Mouse (Mus musculus) lung, embryonic 15.5 days (tissue): ENCODE data around the gene Akap9. TPM values are rescaled to one million over a fixed set of nuclear protein-coding genes. Genes with fewer than 3 reads are reported as not detected.
"Not testable (repeated sequence)": the region's sequence is repeated elsewhere in the genome, so short reads cannot be mapped to it uniquely, and the experiment has no call there.

Experiments used
- ATAC-seq: fragments of 200-750 bp; cut with Nextera tagmentation; 2 replicates; pipeline ENCODE4 v1.8.0; 2017; ENCODE audit warnings: moderate number of reproducible peaks, borderline replicate concordance; ENCODE audit not compliant: low FRiP score, low TSS enrichment; ENCODE audit errors: extremely low read depth
- H3K27ac ChIP-seq: fragments of 300-500 bp; sonication (generic); 2 replicates; pipeline ENCODE4 v1.5.1; 2015; ENCODE audit warnings: moderate library complexity, mild to moderate bottlenecking, inconsistent platforms
- H3K27me3 ChIP-seq: fragments of 300-500 bp; sonication (generic); 2 replicates; pipeline ENCODE4 v1.6.1; 2015; ENCODE audit warnings: inconsistent platforms
- H3K36me3 ChIP-seq: fragments of 300-500 bp; sonication (generic); 2 replicates; pipeline ENCODE4 v1.6.1; 2015; ENCODE audit warnings: inconsistent platforms
- H3K4me1 ChIP-seq: fragments of 300-500 bp; sonication (generic); 2 replicates; pipeline ENCODE4 v1.6.1; 2015; ENCODE audit warnings: inconsistent platforms
- H3K4me2 ChIP-seq: fragments of 300-500 bp; sonication (generic); 2 replicates; pipeline ENCODE4 v1.6.1; 2015; ENCODE audit warnings: inconsistent platforms, mild to moderate bottlenecking, moderate library complexity
- H3K4me3 ChIP-seq: fragments of 300-500 bp; sonication (generic); 2 replicates; pipeline ENCODE4 v1.5.1; 2015; ENCODE audit warnings: mild to moderate bottlenecking, inconsistent platforms
- H3K9ac ChIP-seq: fragments of 300-500 bp; sonication (generic); 2 replicates; pipeline ENCODE4 v1.6.1; 2015; ENCODE audit warnings: inconsistent platforms
- H3K9me3 ChIP-seq: fragments of 300-500 bp; sonication (generic); 2 replicates; pipeline ENCODE4 v1.6.1; 2016; ENCODE audit warnings: inconsistent platforms
- WGBS: fragments of 180-500 bp; shearing (Covaris S2); methylation state at CpG from one replicate; pipeline ENCODE4 v1.1.7; 2015; 5-methylcytosine and 5-hydroxymethylcytosine counted together
- polyA plus RNA-seq: library from polyadenylated mRNA; unstranded; fragments of >200 nt; fragmentation: Nextera tagmentation; extraction: Ambion mirVana; gene quantifications from 2 replicates; pipeline ENCODE4 v1.2.1, GENCODE M21; 2015

Gene Akap9
- polyA plus RNA-seq, 1 experiment from 2014 or later: 102 TPM

DNA sequence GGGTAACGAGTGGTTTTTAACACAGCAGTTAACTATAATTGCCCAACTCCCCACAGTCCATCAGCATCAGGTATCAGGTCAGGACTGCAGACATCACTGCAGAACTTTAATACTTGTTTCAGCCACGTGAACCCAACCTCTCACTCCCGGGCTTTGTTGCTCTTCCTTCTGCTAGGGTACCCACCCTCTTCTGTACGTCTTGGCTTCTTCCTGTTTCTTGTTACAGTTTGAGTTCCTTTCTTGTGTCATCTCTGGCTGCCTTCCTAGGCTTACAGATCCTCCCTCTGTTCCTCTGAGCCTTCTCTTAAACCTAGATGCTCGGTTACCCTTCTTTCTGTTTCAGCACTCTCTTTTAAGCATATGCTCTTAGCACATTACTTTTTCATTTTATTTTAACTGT is 45.9 kb downstream of the Akap9 start:
- no peak overlapping the region for H3K4me3 ChIP-seq
- no peak overlapping the region for H3K4me2 ChIP-seq
- H3K36me3 ChIP-seq: peaks cover 40% of the 10 kb centered on the region
- H3K27ac ChIP-seq: no peak overlapping the region
- ATAC-seq: no peak
- H3K4me1 ChIP-seq: no peaks in the 10 kb centered on the region
- no peaks in the 10 kb centered on the region for H3K9me3 ChIP-seq
- H3K9ac ChIP-seq: no peak overlapping the region
- no peaks in the 10 kb centered on the region for H3K27me3 ChIP-seq
- 77% methylated on average over 5 of the region's 5 CpGs for WGBS

- Histone ChIP-seq H3K9me3 (no peaks in the 10 kb centered on the region), H3K4me3 (no peak overlapping the region), H3K4me2 (no peak overlapping the region), H3K9ac (no peak overlapping the region), H3K4me1 (no peaks in the 10 kb centered on the region), H3K27me3 (no peaks in the 10 kb centered on the region), H3K27ac (no peak overlapping the region), H3K36me3 (peaks cover 38% of the 10 kb centered on the region)
- 79% methylated on average over 6 of the region's 6 CpGs for WGBS
- ATAC-seq: no peak
Observed at GRCm38 (mm10) chr5:3974896-3975295, 47.0 kb downstream of the Akap9 start.

- Histone ChIP-seq H3K27ac (no peak overlapping the region), H3K4me1 (no peaks in the 10 kb centered on the region), H3K27me3 (no peaks in the 10 kb centered on the region), H3K9me3 (no peaks in the 10 kb centered on the region), H3K36me3 (peaks cover 35% of the 10 kb centered on the region), H3K4me3 (no peak overlapping the region), H3K9ac (no peak overlapping the region), H3K4me2 (no peak overlapping the region)
- ATAC-seq: no peak
- WGBS: 88% methylated on average over 8 of the region's 8 CpGs
Observed at GRCm38 (mm10) chr5:3976111-3976510, 48.3 kb downstream of the Akap9 start.

DNA sequence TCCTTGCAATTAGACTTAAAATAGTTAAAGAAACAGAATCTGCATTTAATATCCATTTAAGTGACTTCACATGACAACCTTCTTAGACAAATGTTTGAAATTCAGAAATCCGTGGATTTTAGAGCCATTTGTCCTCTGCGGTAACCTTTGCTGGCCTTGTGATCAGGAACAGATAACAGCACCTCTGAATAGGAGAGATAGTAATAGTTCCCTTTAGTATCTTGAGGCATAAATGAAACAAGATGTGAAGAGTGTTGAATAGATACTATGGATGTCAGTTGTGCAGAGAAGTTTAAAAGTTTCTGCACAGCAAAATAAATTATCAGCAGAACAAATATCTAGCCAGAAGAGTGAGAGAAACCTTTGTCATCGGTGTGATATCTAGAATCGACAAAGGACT is 50.0 kb downstream of the Akap9 start:
- WGBS: 89% methylated on average over 4 of the region's 4 CpGs

GRCm38 (mm10) chr5:3989608-3990007 is 61.8 kb downstream of the Akap9 start:
- H3K36me3 ChIP-seq: peaks cover 12% of the 10 kb centered on the region; the same call in 1 of the 2 replicates
- ATAC-seq: no peak
- no peak overlapping the region for H3K27ac ChIP-seq
- H3K9ac ChIP-seq: no peak overlapping the region
- no peaks in the 10 kb centered on the region for H3K9me3 ChIP-seq
- H3K4me3 ChIP-seq: no peak overlapping the region
- no peaks in the 10 kb centered on the region for H3K27me3 ChIP-seq
- no peak overlapping the region for H3K4me2 ChIP-seq
- WGBS: 78% methylated on average over 1 of the region's 1 CpGs
- no peaks in the 10 kb centered on the region for H3K4me1 ChIP-seq

More for the DNA sequence above, 50.0 kb downstream of the Akap9 start:
- H3K9me3 ChIP-seq: no peaks in the 10 kb centered on the region
- no peak overlapping the region for H3K4me2 ChIP-seq
- H3K27me3 ChIP-seq: no peaks in the 10 kb centered on the region
- ATAC-seq: no peak
- H3K36me3 ChIP-seq: peaks cover 33% of the 10 kb centered on the region
- no peaks in the 10 kb centered on the region for H3K4me1 ChIP-seq
- no peak overlapping the region for H3K4me3 ChIP-seq
- H3K9ac ChIP-seq: no peak overlapping the region
- no peak overlapping the region for H3K27ac ChIP-seq

- Histone ChIP-seq H3K36me3 (peaks cover 12% of the 10 kb centered on the region; the same call in 1 of the 2 replicates), H3K4me1 (no peaks in the 10 kb centered on the region)
- WGBS: 69% methylated on average over 1 of the region's 1 CpGs
Observed at GRCm38 (mm10) chr5:3990499-3990898, 62.6 kb downstream of the Akap9 start.

GRCm38 (mm10) chr5:4004531-4005469 is 76.9 kb downstream of the Akap9 start:
- no peak for ATAC-seq
- Histone ChIP-seq H3K27me3 (no peaks in the 10 kb centered on the region), H3K4me1 (no peaks in the 10 kb centered on the region), H3K9me3 (no peaks in the 10 kb centered on the region), H3K27ac (no peak overlapping the region), H3K9ac (no peak overlapping the region), H3K4me2 (no peak overlapping the region), H3K36me3 (peaks cover 23% of the 10 kb centered on the region), H3K4me3 (no peak overlapping the region)
- 63% methylated on average over 16 of the region's 16 CpGs for WGBS

More at GRCm38 (mm10) chr5:3990499-3990898, 62.6 kb downstream of the Akap9 start:
- H3K27me3 ChIP-seq: no peaks in the 10 kb centered on the region
- no peak overlapping the region for H3K4me3 ChIP-seq
- no peak overlapping the region for H3K4me2 ChIP-seq
- no peak for ATAC-seq
- H3K9ac ChIP-seq: no peak overlapping the region
- H3K9me3 ChIP-seq: no peaks in the 10 kb centered on the region
- no peak overlapping the region for H3K27ac ChIP-seq

DNA sequence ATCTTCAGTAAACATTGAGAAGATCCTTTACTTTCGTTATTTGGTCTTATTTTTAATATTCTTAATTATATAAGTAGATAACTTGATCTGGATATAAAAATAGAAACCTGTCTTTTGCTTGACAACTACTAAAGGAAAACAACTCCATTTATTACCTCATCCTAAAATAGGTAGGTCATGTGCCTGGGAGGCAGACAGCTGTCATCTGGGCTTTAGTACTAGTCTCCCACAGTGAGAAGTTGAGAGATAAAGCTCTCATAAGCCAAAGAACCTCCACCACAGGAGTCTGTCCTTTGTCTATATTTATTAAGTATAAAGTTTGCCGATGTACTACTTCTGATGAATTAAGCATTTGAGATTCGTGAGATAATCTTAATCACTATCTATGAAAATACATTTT is 78.8 kb downstream of the Akap9 start:
- Histone ChIP-seq H3K9me3 (no peaks in the 10 kb centered on the region), H3K4me1 (no peaks in the 10 kb centered on the region), H3K9ac (no peak overlapping the region), H3K36me3 (peaks cover 28% of the 10 kb centered on the region), H3K27me3 (no peaks in the 10 kb centered on the region), H3K27ac (no peak overlapping the region), H3K4me3 (no peak overlapping the region), H3K4me2 (no peak overlapping the region)
- 86% methylated on average over 3 of the region's 3 CpGs for WGBS
- ATAC-seq: no peak

GRCm38 (mm10) chr5:4008266-4008665 is 80.4 kb downstream of the Akap9 start:
- peaks cover 30% of the 10 kb centered on the region for H3K36me3 ChIP-seq
- ATAC-seq: no peak
- H3K4me1 ChIP-seq: no peaks in the 10 kb centered on the region
- H3K4me3 ChIP-seq: no peak overlapping the region
- no peak overlapping the region for H3K27ac ChIP-seq
- WGBS: 93% methylated on average over 10 of the region's 10 CpGs
- H3K9me3 ChIP-seq: no peaks in the 10 kb centered on the region
- no peak overlapping the region for H3K9ac ChIP-seq
- H3K27me3 ChIP-seq: no peaks in the 10 kb centered on the region
- H3K4me2 ChIP-seq: no peak overlapping the region

DNA sequence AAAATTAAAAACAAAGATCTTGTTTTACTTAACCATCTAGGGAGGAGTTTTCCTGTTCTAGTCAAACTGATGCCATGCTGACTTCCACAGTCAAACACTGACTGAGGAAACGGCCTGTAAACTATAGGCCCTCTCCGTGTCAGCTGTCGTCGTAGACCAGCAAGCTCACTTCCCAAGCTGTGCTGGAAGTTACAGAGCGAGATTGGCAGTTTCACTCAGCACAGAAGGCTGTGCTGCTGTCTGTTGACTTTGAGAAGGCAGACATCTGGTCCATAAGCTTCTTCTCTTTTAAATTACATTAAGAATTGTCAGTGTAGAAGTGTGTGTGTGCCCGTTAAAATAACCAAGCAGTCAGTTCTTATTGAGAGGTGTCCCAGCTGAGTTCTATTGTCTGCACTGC is 81.7 kb downstream of the Akap9 start:
- WGBS: 78% methylated on average over 6 of the region's 6 CpGs
- H3K36me3 ChIP-seq: peaks cover 34% of the 10 kb centered on the region
- H3K27ac ChIP-seq: no peak overlapping the region
- no peak overlapping the region for H3K4me3 ChIP-seq
- ATAC-seq: no peak
- no peaks in the 10 kb centered on the region for H3K4me1 ChIP-seq
- no peaks in the 10 kb centered on the region for H3K9me3 ChIP-seq
- H3K4me2 ChIP-seq: no peak overlapping the region
- no peak overlapping the region for H3K9ac ChIP-seq
- H3K27me3 ChIP-seq: no peaks in the 10 kb centered on the region

DNA sequence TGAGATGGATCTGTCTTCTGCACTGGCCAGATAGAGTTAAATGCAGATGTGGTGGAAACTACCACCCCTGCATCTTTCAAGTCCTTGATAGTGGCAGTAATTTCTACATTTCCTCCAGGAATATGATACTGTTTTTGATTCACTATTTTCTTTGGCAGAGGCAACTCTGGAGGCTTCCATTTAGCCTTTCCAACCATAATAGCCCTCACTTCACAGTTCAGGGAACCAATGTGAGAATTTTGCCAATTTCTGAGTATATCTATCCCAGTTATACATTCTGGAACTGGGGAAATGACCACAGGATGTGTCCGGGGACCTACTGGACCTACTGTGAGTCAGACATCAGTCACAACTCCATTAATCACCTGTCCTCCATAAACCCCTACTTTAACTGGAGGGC is 89.8 kb downstream of the Akap9 start:
- 83% methylated on average over 1 of the region's 1 CpGs for WGBS
- H3K36me3 ChIP-seq: peaks cover 21% of the 10 kb centered on the region
- H3K4me2 ChIP-seq, ATAC-seq, H3K27me3 ChIP-seq, H3K4me3 ChIP-seq, H3K9me3 ChIP-seq, H3K4me1 ChIP-seq, H3K9ac ChIP-seq, H3K27ac ChIP-seq: not testable (repeated sequence)

- no peak for ATAC-seq
- no peak overlapping the region for H3K4me3 ChIP-seq
Observed at GRCm38 (mm10) chr5:4019377-4019776, 91.5 kb downstream of the Akap9 start.

More at GRCm38 (mm10) chr5:4019377-4019776, 91.5 kb downstream of the Akap9 start:
- no peak overlapping the region for H3K9ac ChIP-seq
- no peaks in the 10 kb centered on the region for H3K27me3 ChIP-seq
- no peak overlapping the region for H3K27ac ChIP-seq
- H3K9me3 ChIP-seq: no peaks in the 10 kb centered on the region
- peaks cover 9% of the 10 kb centered on the region; the same call in 1 of the 2 replicates for H3K4me1 ChIP-seq
- 84% methylated on average over 4 of the region's 4 CpGs for WGBS
- 0 out of 2 replicates have a peak, but pooled peaks cover 10% of the 10 kb centered on the region for H3K36me3 ChIP-seq
- H3K4me2 ChIP-seq: no peak overlapping the region
